Mouse (Mus musculus) kidney, embryonic 14.5 days (tissue): Measurements from ENCODE around the gene Morc2a. TPM values are rescaled to one million over a fixed set of nuclear protein-coding genes. Genes with fewer than 3 reads are reported as not detected.

Experiments
- ATAC-seq: fragments of 200-750 bp; cut with Nextera tagmentation; 2 replicates; pipeline ENCODE4 v1.8.0; 2017; ENCODE audit warnings: moderate number of reproducible peaks, mild to moderate bottlenecking, moderate TSS enrichment, moderate library complexity; ENCODE audit not compliant: low FRiP score, low TSS enrichment
- H3K27ac ChIP-seq: fragments of 300-500 bp; sonication (generic); 2 replicates; pipeline ENCODE4 v1.5.1; 2014; ENCODE audit warnings: low read depth, mild to moderate bottlenecking, low read length, moderate library complexity, mixed read lengths
- H3K27me3 ChIP-seq: fragments of 300-500 bp; sonication (generic); 2 replicates; pipeline ENCODE4 v1.6.1; 2014; ENCODE audit warnings: mild to moderate bottlenecking, low read length; ENCODE audit not compliant: control insufficient read depth, insufficient read depth
- H3K36me3 ChIP-seq: fragments of 300-500 bp; sonication (generic); 2 replicates; pipeline ENCODE4 v1.6.1; 2014; ENCODE audit warnings: low read length, mixed read lengths; ENCODE audit not compliant: control insufficient read depth, insufficient read depth
- H3K4me1 ChIP-seq: fragments of 300-500 bp; sonication (generic); 2 replicates; pipeline ENCODE4 v1.6.1; 2014; ENCODE audit warnings: low read length, mixed read lengths; ENCODE audit not compliant: control insufficient read depth, insufficient read depth
- H3K4me2 ChIP-seq: fragments of 300-500 bp; sonication (generic); replicated peaks from 2 replicates; pipeline ENCODE4 v1.6.1; 2014; ENCODE audit warnings: low read depth, mild to moderate bottlenecking, low read length
- H3K4me3 ChIP-seq: fragments of 300-500 bp; sonication (generic); 2 replicates; pipeline ENCODE4 v1.5.1; 2014; ENCODE audit warnings: mild to moderate bottlenecking, low read length
- H3K9ac ChIP-seq: fragments of 300-500 bp; sonication (generic); 2 replicates; pipeline ENCODE4 v1.6.1; 2014; ENCODE audit warnings: low read depth, mild to moderate bottlenecking, low read length, moderate library complexity
- H3K9me3 ChIP-seq: fragments of 300-500 bp; sonication (generic); 2 replicates; pipeline ENCODE4 v1.6.1; 2016; ENCODE audit warnings: low read length; ENCODE audit not compliant: control insufficient read depth
- WGBS: fragments of 180-500 bp; shearing (Covaris S2); extraction: QIAGEN DNeasy Blood & Tissue Kit; methylation state at CpG from one replicate; pipeline ENCODE4 v1.1.7; 2014; 5-methylcytosine and 5-hydroxymethylcytosine counted together
- polyA plus RNA-seq: library from polyadenylated mRNA; unstranded; fragments of >200 nt; fragmentation: Nextera tagmentation; extraction: Ambion mirVana; gene quantifications from 2 replicates; pipeline ENCODE4 v1.2.1, GENCODE M21; 2014

The Morc2a gene
- polyA plus RNA-seq, 1 experiment from 2014 or later, result 23.7 TPM

GRCm38 (mm10) chr11:3674545-3674944 lies 25.6 kb downstream of the Morc2a start:
- WGBS, result 81% methylated on average over 4 of the region's 4 CpGs
- no peak for ATAC-seq
- H3K9me3 ChIP-seq, result no peaks in the 10 kb centered on the region
- H3K27ac ChIP-seq, result no peak overlapping the region
- H3K4me2 ChIP-seq, result no peak overlapping the region
- peaks cover 97% of the 10 kb centered on the region for H3K36me3 ChIP-seq
- no peaks in the 10 kb centered on the region for H3K27me3 ChIP-seq
- H3K4me1 ChIP-seq, result no peaks in the 10 kb centered on the region
- H3K4me3 ChIP-seq, result no peak overlapping the region
- no peak overlapping the region for H3K9ac ChIP-seq

- Histone ChIP-seq H3K4me2 (no peak overlapping the region), H3K4me1 (no peaks in the 10 kb centered on the region), H3K27ac (no peak overlapping the region), H3K9me3 (no peaks in the 10 kb centered on the region), H3K9ac (no peak overlapping the region), H3K36me3 (peaks cover 100% of the 10 kb centered on the region), H3K27me3 (no peaks in the 10 kb centered on the region), H3K4me3 (no peak overlapping the region)
- 88% methylated on average over 5 of the region's 5 CpGs for WGBS
- ATAC-seq, result no peak
Observed at GRCm38 (mm10) chr11:3676423-3676822, 27.4 kb downstream of the Morc2a start.

GRCm38 (mm10) chr11:3677204-3677603 lies 28.2 kb downstream of the Morc2a start:
- Histone ChIP-seq H3K4me3 (no peak overlapping the region), H3K27me3 (no peaks in the 10 kb centered on the region), H3K4me2 (no peak overlapping the region), H3K27ac (no peak overlapping the region), H3K4me1 (no peaks in the 10 kb centered on the region), H3K9ac (no peak overlapping the region), H3K36me3 (peaks cover 98% of the 10 kb centered on the region), H3K9me3 (no peaks in the 10 kb centered on the region)
- 81% methylated on average over 6 of the region's 6 CpGs for WGBS
- ATAC-seq, result no peak

GRCm38 (mm10) chr11:3679771-3680170 lies 30.8 kb downstream of the Morc2a start:
- no peak overlapping the region for H3K9ac ChIP-seq

GRCm38 (mm10) chr11:3683696-3684095 lies 34.7 kb downstream of the Morc2a start:
- ATAC-seq, result no peak
- Histone ChIP-seq H3K27me3 (no peaks in the 10 kb centered on the region), H3K4me1 (no peaks in the 10 kb centered on the region), H3K9me3 (no peaks in the 10 kb centered on the region), H3K4me2 (no peak overlapping the region), H3K27ac (no peak overlapping the region), H3K9ac (no peak overlapping the region), H3K4me3 (no peak overlapping the region), H3K36me3 (peaks cover 91% of the 10 kb centered on the region)
- WGBS, result 94% methylated on average over 11 of the region's 11 CpGs

More at GRCm38 (mm10) chr11:3679771-3680170, 30.8 kb downstream of the Morc2a start:
- no peak for ATAC-seq
- Histone ChIP-seq H3K4me1 (no peaks in the 10 kb centered on the region), H3K4me2 (no peak overlapping the region), H3K27ac (no peak overlapping the region), H3K27me3 (no peaks in the 10 kb centered on the region), H3K4me3 (no peak overlapping the region), H3K9me3 (no peaks in the 10 kb centered on the region), H3K36me3 (peaks cover 95% of the 10 kb centered on the region)
- WGBS, result 94% methylated on average over 3 of the region's 3 CpGs

GRCm38 (mm10) chr11:3684232-3684631 lies 35.2 kb downstream of the Morc2a start:
- Histone ChIP-seq H3K9ac (no peak overlapping the region), H3K9me3 (no peaks in the 10 kb centered on the region), H3K27me3 (no peaks in the 10 kb centered on the region), H3K36me3 (peaks cover 91% of the 10 kb centered on the region), H3K4me1 (no peaks in the 10 kb centered on the region), H3K4me2 (no peak overlapping the region), H3K4me3 (no peak overlapping the region), H3K27ac (no peak overlapping the region)
- WGBS, result 96% methylated on average over 1 of the region's 1 CpGs
- no peak for ATAC-seq

- H3K4me3 ChIP-seq, result no peak overlapping the region
- H3K9me3 ChIP-seq, result no peaks in the 10 kb centered on the region
- ATAC-seq, result no peak
- no peak overlapping the region for H3K9ac ChIP-seq
- no peak overlapping the region for H3K27ac ChIP-seq
- WGBS, result 91% methylated on average over 5 of the region's 5 CpGs
- no peaks in the 10 kb centered on the region for H3K4me1 ChIP-seq
- H3K4me2 ChIP-seq, result no peak overlapping the region
- H3K27me3 ChIP-seq, result no peaks in the 10 kb centered on the region
- peaks cover 91% of the 10 kb centered on the region for H3K36me3 ChIP-seq
Observed at GRCm38 (mm10) chr11:3684723-3685430, 35.9 kb downstream of the Morc2a start.

GRCm38 (mm10) chr11:3685431-3685830 lies 36.4 kb downstream of the Morc2a start:
- H3K36me3 ChIP-seq, result peaks cover 91% of the 10 kb centered on the region
- no peaks in the 10 kb centered on the region for H3K4me1 ChIP-seq
- H3K9ac ChIP-seq, result no peak overlapping the region
- no peak for ATAC-seq
- H3K27ac ChIP-seq, result no peak overlapping the region
- no peaks in the 10 kb centered on the region for H3K9me3 ChIP-seq
- H3K27me3 ChIP-seq, result no peaks in the 10 kb centered on the region
- 94% methylated on average over 8 of the region's 8 CpGs for WGBS
- no peak overlapping the region for H3K4me3 ChIP-seq
- no peak overlapping the region for H3K4me2 ChIP-seq

GRCm38 (mm10) chr11:3686318-3686717 lies 37.3 kb downstream of the Morc2a start:
- Histone ChIP-seq H3K4me2 (no peak overlapping the region), H3K27me3 (no peaks in the 10 kb centered on the region), H3K9me3 (no peaks in the 10 kb centered on the region), H3K4me3 (no peak overlapping the region), H3K4me1 (no peaks in the 10 kb centered on the region), H3K9ac (no peak overlapping the region), H3K27ac (no peak overlapping the region), H3K36me3 (peaks cover 91% of the 10 kb centered on the region)
- no peak for ATAC-seq
- 93% methylated on average over 2 of the region's 2 CpGs for WGBS
